Mouse (Mus musculus) heart, adult 2 months (tissue): Measurements from ENCODE around the gene Sncb.

Source experiments
- CTCF ChIP-seq: fragments of 200-600 bp; IDR thresholded peaks from 2 replicates; pipeline ENCODE4 v1.8.1; 2022; ENCODE audit warnings: antibody characterized with exemption, mild to moderate bottlenecking, moderate library complexity
- EP300 ChIP-seq: fragments of 200-500 bp; IDR thresholded peaks from 2 replicates; pipeline ENCODE4 v1.6.1; 2011; ENCODE audit warnings: low read depth, low read length, control low read depth; ENCODE audit not compliant: insufficient read depth
- POLR2A ChIP-seq: fragments of 200-500 bp; IDR thresholded peaks from 2 replicates; pipeline ENCODE4 v1.6.1; 2011; ENCODE audit warnings: mild to moderate bottlenecking, low read depth, low read length, control low read depth; ENCODE audit not compliant: insufficient read depth

DNA sequence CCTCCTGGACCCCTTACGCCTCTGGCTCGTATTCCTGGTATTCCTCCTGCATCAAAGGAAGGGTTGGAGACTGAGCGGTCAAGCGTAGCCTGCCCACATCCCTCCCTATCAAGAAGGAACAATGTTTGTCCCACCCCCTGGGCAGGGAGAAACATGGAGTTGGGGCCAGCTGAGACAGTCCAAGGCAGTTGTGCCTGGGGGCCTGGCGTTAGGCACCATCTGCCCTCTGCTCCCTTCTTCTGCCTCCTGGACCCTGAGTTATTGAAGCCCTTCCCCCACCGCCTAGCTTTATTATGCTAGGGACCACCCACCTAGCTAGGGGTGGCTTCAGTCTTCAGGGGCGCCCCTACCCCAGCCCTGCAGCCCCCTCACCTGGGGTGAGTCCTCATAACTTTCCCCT lies 6.9 kb downstream of the Sncb start:
- TF ChIP-seq CTCF, result no peak
- no peak for TF ChIP-seq EP300
- TF ChIP-seq POLR2A, result no peak
